Mouse (Mus musculus) cerebellum, adult 2 months (tissue): Measurements from ENCODE around the gene Pgghg. TPM values are rescaled to one million over a fixed set of nuclear protein-coding genes. Genes with fewer than 3 reads are reported as not detected.

Experiments
- DNase-seq, 2 experiments: peaks; one replicate each; pipeline ENCODE4 v3.0.0; 2021
- H3K27ac ChIP-seq: fragments of 200-500 bp; 2 replicates; pipeline ENCODE4 v1.5.1; 2012; ENCODE audit warnings: low read length, control low read depth, inconsistent platforms; ENCODE audit not compliant: insufficient read depth
- H3K27me3 ChIP-seq: fragments of 200-500 bp; 2 replicates; pipeline ENCODE4 v1.6.1; 2012; ENCODE audit warnings: inconsistent platforms, mild to moderate bottlenecking, low read length, moderate library complexity; ENCODE audit not compliant: control insufficient read depth, insufficient read depth
- H3K4me1 ChIP-seq: fragments of 200-500 bp; 2 replicates; pipeline ENCODE4 v1.6.1; 2011; ENCODE audit warnings: low read length; ENCODE audit not compliant: control insufficient read depth, insufficient read depth
- H3K4me3 ChIP-seq: fragments of 200-500 bp; replicated peaks from 2 replicates; pipeline ENCODE3; 2011; ENCODE audit warnings: mild to moderate bottlenecking, low read depth, low read length, control low read depth; ENCODE audit not compliant: insufficient read depth
- CTCF ChIP-seq: fragments of 200-500 bp; IDR thresholded peaks from 2 replicates; pipeline ENCODE4 v1.5.1; 2011; ENCODE audit warnings: low read depth, mild to moderate bottlenecking, control low read depth, low read length, moderate library complexity, borderline replicate concordance; ENCODE audit not compliant: insufficient read depth
- POLR2A ChIP-seq: fragments of 200-500 bp; IDR thresholded peaks from 2 replicates; pipeline ENCODE4 v1.6.1; 2011; ENCODE audit warnings: low read length, control low read depth, borderline replicate concordance; ENCODE audit not compliant: insufficient read depth
- WGBS: fragments of 180-500 bp; shearing (Covaris S2); methylation state at CpG from one replicate; pipeline ENCODE4 v1.1.7; 2018; 5-methylcytosine and 5-hydroxymethylcytosine counted together
- polyA plus RNA-seq: library from polyadenylated mRNA; depleted of rRNA; stranded (reverse); fragments of >200 nt; gene quantifications from 2 replicates; pipeline ENCODE4 v1.2.3, GENCODE M21; 2012

Gene Pgghg
- polyA plus RNA-seq, 1 experiment: 5.6 TPM

DNA sequence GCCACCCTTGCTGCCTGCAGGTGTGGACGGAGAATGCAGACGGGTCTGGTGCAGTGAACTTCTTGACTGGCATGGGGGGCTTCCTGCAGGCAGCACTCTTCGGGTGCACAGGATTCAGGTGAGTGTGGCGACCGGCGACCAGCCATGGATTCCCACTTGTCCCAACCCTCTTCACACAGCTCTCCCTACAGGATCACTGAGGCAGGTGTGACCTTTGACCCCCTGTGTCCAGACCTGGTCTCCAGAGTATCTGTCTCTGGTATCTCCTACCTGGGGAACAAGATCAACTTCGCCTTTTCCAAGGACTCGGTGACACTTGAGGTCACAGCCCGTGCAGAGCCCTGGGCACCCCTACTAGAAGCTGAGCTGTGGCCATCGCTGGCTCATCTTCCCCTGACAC lies 5.1 kb downstream of the Pgghg start:
- TF ChIP-seq CTCF: no peak
- TF ChIP-seq POLR2A: no peak
- WGBS: 90% methylated on average over 10 of the region's 10 CpGs
- Histone ChIP-seq H3K27ac (no peak overlapping the region), H3K27me3 (no peaks in the 10 kb centered on the region), H3K4me3 (no peak overlapping the region), H3K4me1 (no peaks in the 10 kb centered on the region)
- no peak for DNase-seq

- Histone ChIP-seq H3K27ac (no peak overlapping the region), H3K27me3 (no peaks in the 10 kb centered on the region), H3K4me1 (no peaks in the 10 kb centered on the region), H3K4me3 (no peak overlapping the region)
- TF ChIP-seq CTCF (no peak), POLR2A (no peak)
- WGBS: 79% methylated on average over 7 of the region's 7 CpGs
- DNase-seq: no peak
Measured at GRCm38 (mm10) chr7:140946980-140947379, 5.8 kb downstream of the Pgghg start.

DNA sequence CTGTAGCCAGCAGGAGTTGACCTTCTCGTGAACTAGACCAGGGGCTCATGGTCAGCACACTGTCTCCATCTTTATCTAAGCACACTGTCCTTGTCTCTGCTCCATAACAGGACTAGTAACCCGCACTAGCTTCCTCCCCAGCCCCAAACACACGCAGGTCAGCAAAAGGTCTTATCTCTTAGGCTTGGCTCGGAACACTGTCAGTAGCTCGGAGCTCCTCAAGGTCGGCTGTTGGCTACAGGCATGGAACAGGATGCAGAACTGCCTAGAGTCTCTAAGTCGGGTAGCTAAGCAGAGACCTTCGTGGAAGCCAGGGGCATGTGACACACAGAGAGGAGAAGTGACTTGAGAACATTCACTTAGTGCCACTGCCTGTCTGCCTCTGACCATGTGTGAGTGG lies 7.0 kb downstream of the Pgghg start:
- H3K4me1 ChIP-seq: no peaks in the 10 kb centered on the region
- DNase-seq: no peak
- TF ChIP-seq POLR2A (no peak), CTCF (no peak)
- no peak overlapping the region for H3K27ac ChIP-seq
- no peak overlapping the region for H3K4me3 ChIP-seq
- WGBS: 88% methylated on average over 8 of the region's 8 CpGs
- no peaks in the 10 kb centered on the region for H3K27me3 ChIP-seq

- WGBS: 88% methylated on average over 6 of the region's 6 CpGs
- DNase-seq: no peak
- Histone ChIP-seq H3K4me3 (no peak overlapping the region), H3K27me3 (no peaks in the 10 kb centered on the region), H3K27ac (no peak overlapping the region), H3K4me1 (no peaks in the 10 kb centered on the region)
- no peak for TF ChIP-seq POLR2A
- no peak for TF ChIP-seq CTCF
Measured at GRCm38 (mm10) chr7:140949255-140949654, 8.1 kb downstream of the Pgghg start.

DNA sequence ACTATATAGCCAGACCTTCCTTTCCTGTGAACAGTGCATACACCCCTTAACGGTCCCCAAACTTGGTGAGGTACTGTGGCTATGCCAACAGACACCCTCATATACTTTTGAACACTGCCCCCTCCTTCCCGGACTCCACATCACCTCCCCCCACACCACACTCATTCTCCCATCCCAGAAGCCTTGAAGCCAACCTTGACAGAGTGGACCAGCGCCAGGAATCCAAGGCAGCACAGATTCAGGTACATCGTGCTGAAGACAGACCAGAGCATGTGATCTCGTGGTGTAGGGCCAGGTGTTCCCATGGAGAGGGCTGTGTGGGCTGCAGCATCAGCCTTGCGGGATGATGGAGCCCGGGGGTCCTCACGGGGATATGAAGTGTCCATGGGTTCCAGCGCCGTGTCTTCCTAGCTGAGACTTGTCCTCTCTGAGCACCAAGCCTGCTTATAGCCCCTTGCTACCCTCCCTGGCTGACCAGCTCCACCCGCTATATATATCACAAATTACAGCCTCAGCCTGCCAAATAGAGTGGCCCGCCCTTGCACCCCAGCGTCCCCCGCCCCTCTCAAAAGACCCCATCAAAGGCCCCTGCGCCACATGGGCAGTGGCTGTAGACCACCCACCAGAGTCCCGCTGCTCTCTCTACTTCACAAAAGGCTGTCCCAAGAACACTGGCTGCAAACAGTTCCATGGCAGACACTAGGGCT lies 8.8 kb downstream of the Pgghg start, which contains the start of gene Ifitm5:
TSS of gene Ifitm5 (minus strand) at position 468 of the 707 bp plus-strand sequence.
- Histone ChIP-seq H3K27ac (no peak within 1 kb of the TSS), H3K4me1 (no peaks in the 10 kb centered on the region), H3K27me3 (no peaks in the 10 kb centered on the region), H3K4me3 (no peak within 1 kb of the TSS)
- 75% methylated on average over 16 of the region's 16 CpGs for WGBS
- no peak for TF ChIP-seq POLR2A
- TF ChIP-seq CTCF: no peak
- DNase-seq: no peak

- no peak for TF ChIP-seq CTCF
- no peak for TF ChIP-seq POLR2A
- no peak overlapping the region for H3K4me3 ChIP-seq
- DNase-seq: no peak
- H3K4me1 ChIP-seq: no peaks in the 10 kb centered on the region
- H3K27me3 ChIP-seq: no peaks in the 10 kb centered on the region
- WGBS: 48% methylated on average over 8 of the region's 8 CpGs
- H3K27ac ChIP-seq: no peak overlapping the region
Measured at GRCm38 (mm10) chr7:140951051-140951450, 9.9 kb downstream of the Pgghg start.

GRCm38 (mm10) chr7:140951765-140952164 lies 10.6 kb downstream of the Pgghg start:
- H3K27ac ChIP-seq: no peak overlapping the region
- TF ChIP-seq CTCF (no peak), POLR2A (no peak)
- DNase-seq: no peak
- WGBS: 58% methylated on average over 6 of the region's 6 CpGs
- H3K4me1 ChIP-seq: no peaks in the 10 kb centered on the region
- no peak overlapping the region for H3K4me3 ChIP-seq
- H3K27me3 ChIP-seq: no peaks in the 10 kb centered on the region

GRCm38 (mm10) chr7:140952441-140952840 lies 11.2 kb downstream of the Pgghg start:
- Histone ChIP-seq H3K27ac (no peak overlapping the region), H3K4me1 (no peaks in the 10 kb centered on the region), H3K4me3 (no peak overlapping the region), H3K27me3 (no peaks in the 10 kb centered on the region)
- no peak for DNase-seq
- 79% methylated on average over 7 of the region's 7 CpGs for WGBS
- no peak for TF ChIP-seq CTCF
- TF ChIP-seq POLR2A: no peak

DNA sequence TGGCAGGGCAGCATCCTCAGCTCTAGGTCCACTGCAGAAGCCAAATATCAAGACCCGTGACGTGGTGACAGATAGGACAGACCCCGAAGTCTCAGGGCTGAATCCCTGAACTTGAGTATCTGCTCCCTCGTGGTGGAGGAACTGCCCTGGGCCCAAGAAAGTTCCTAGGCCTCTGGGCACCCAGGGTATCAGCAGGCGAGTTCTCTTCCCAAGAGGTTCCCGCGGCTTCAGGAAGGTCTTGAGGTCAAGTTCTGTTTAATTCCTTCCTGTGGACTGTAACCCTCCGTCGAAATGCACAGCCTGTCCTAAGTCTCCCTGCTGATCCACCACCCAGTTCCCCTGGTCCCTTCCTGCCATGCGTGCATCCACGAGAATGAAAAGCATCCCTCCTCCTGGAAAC lies 11.9 kb downstream of the Pgghg start:
- no peaks in the 10 kb centered on the region for H3K27me3 ChIP-seq
- WGBS: 88% methylated on average over 11 of the region's 11 CpGs
- no peaks in the 10 kb centered on the region for H3K4me1 ChIP-seq
- no peak for TF ChIP-seq POLR2A
- H3K27ac ChIP-seq: no peak overlapping the region
- no peak overlapping the region for H3K4me3 ChIP-seq
- no peak for DNase-seq
